Mouse (Mus musculus) limb, embryonic 10.5 days (tissue): ENCODE measurements around the gene Scand1. TPM values are rescaled to one million over a fixed set of nuclear protein-coding genes. Genes with fewer than 3 reads are reported as not detected.

Source experiments
- DNase-seq: peaks from one replicate; pipeline ENCODE4 v3.0.0-alpha.2; 2017; ENCODE audit warnings: low spot score
- H3K27ac ChIP-seq: fragments of 300-500 bp; sonication (generic); 2 replicates; pipeline ENCODE4 v1.5.1; 2016; ENCODE audit warnings: mild to moderate bottlenecking
- H3K27me3 ChIP-seq: fragments of 300-500 bp; sonication (generic); 2 replicates; pipeline ENCODE4 v1.6.1; 2016; ENCODE audit warnings: low read depth, mild to moderate bottlenecking; ENCODE audit not compliant: poor library complexity, severe bottlenecking
- H3K36me3 ChIP-seq: fragments of 300-500 bp; sonication (generic); 2 replicates; pipeline ENCODE4 v1.6.1; 2016; ENCODE audit warnings: mild to moderate bottlenecking, moderate library complexity
- H3K4me1 ChIP-seq: fragments of 300-500 bp; sonication (generic); 2 replicates; pipeline ENCODE4 v1.6.1; 2016
- H3K4me3 ChIP-seq: fragments of 300-500 bp; sonication (generic); 2 replicates; pipeline ENCODE4 v1.5.1; 2016; ENCODE audit warnings: mild to moderate bottlenecking, moderate library complexity
- H3K9me3 ChIP-seq: fragments of 300-500 bp; sonication (generic); replicated peaks from 2 replicates; pipeline ENCODE4 v1.6.1; 2016; ENCODE audit warnings: mild to moderate bottlenecking
- WGBS: fragments of 180-500 bp; shearing (Covaris S2); methylation state at CpG from one replicate; pipeline ENCODE4 v1.1.7; 2016; 5-methylcytosine and 5-hydroxymethylcytosine counted together
- polyA plus RNA-seq: library from polyadenylated mRNA; unstranded; fragments of >200 nt; fragmentation: Nextera tagmentation; extraction: Ambion mirVana; gene quantifications from 2 replicates; pipeline ENCODE4 v1.2.1, GENCODE M21; 2016

The Scand1 gene
- polyA plus RNA-seq, 1 experiment from 2014 or later, result 61.0 TPM

- no peak for DNase-seq
These were observed 11.6 kb upstream of the Scand1 start for GRCm38 (mm10) chr2:156324116-156324588.

GRCm38 (mm10) chr2:156321538-156321937, 9.0 kb upstream of the Scand1 start:
- 86% methylated on average over 6 of the region's 6 CpGs for WGBS
- no peaks in the 10 kb centered on the region for H3K27me3 ChIP-seq
- H3K4me1 ChIP-seq, result peaks cover 8% of the 10 kb centered on the region; the same call in 1 of the 2 replicates
- no peaks in the 10 kb centered on the region for H3K9me3 ChIP-seq
- H3K4me3 ChIP-seq, result no peak overlapping the region
- no peak for DNase-seq
- 0 out of 2 replicates have a peak, but pooled peaks cover 5% of the 10 kb centered on the region for H3K36me3 ChIP-seq
- no peak overlapping the region for H3K27ac ChIP-seq

More at GRCm38 (mm10) chr2:156324116-156324588, 11.6 kb upstream of the Scand1 start:
- Histone ChIP-seq H3K4me1 (peaks cover 8% of the 10 kb centered on the region; the same call in 1 of the 2 replicates), H3K27ac (no peak overlapping the region), H3K27me3 (no peaks in the 10 kb centered on the region), H3K4me3 (no peak overlapping the region), H3K36me3 (0 out of 2 replicates have a peak, but pooled peaks cover 5% of the 10 kb centered on the region), H3K9me3 (no peaks in the 10 kb centered on the region)
- 69% methylated on average over 6 of the region's 6 CpGs for WGBS

GRCm38 (mm10) chr2:156318491-156318890, 6.0 kb upstream of the Scand1 start:
- no peaks in the 10 kb centered on the region for H3K27me3 ChIP-seq
- DNase-seq, result no peak
- peaks cover 12% of the 10 kb centered on the region for H3K36me3 ChIP-seq
- H3K9me3 ChIP-seq, result no peaks in the 10 kb centered on the region
- no peaks in the 10 kb centered on the region for H3K4me1 ChIP-seq
- H3K27ac ChIP-seq, result no peak overlapping the region
- no peak overlapping the region for H3K4me3 ChIP-seq

GRCm38 (mm10) chr2:156314811-156315210, 2.3 kb upstream of the Scand1 start:
- H3K27me3 ChIP-seq, result no peaks in the 10 kb centered on the region
- no peak for DNase-seq
- H3K36me3 ChIP-seq, result peaks cover 17% of the 10 kb centered on the region
- H3K4me1 ChIP-seq, result peaks cover 20% of the 10 kb centered on the region
- no peak overlapping the region for H3K27ac ChIP-seq
- H3K4me3 ChIP-seq, result no peak overlapping the region
- H3K9me3 ChIP-seq, result no peaks in the 10 kb centered on the region
- WGBS, result 94% methylated on average over 6 of the region's 6 CpGs

GRCm38 (mm10) chr2:156313153-156313552, 649 bp upstream of the Scand1 start:
- WGBS, result 59% methylated on average over 3 of the region's 3 CpGs
- H3K27ac ChIP-seq, result peak overlapping the region; percentile 99; the same call in 1 of the 2 replicates

GRCm38 (mm10) chr2:156311841-156312291, 638 bp downstream of the Scand1 start:
- peak; percentile 80 for DNase-seq
- WGBS, result under 1% methylated on average over 53 of the region's 53 CpGs
- peaks cover 20% of the 10 kb centered on the region for H3K4me1 ChIP-seq
- H3K4me3 ChIP-seq, result peak overlapping the region; percentile 92
- peak overlapping the region; percentile 99 for H3K27ac ChIP-seq
- H3K36me3 ChIP-seq, result peaks cover 34% of the 10 kb centered on the region
- H3K27me3 ChIP-seq, result no peaks in the 10 kb centered on the region
- no peaks in the 10 kb centered on the region for H3K9me3 ChIP-seq

More at GRCm38 (mm10) chr2:156313153-156313552, 649 bp upstream of the Scand1 start:
- Histone ChIP-seq H3K9me3 (no peaks in the 10 kb centered on the region), H3K36me3 (peaks cover 22% of the 10 kb centered on the region), H3K27me3 (no peaks in the 10 kb centered on the region), H3K4me3 (peak overlapping the region; percentile 92), H3K4me1 (peaks cover 20% of the 10 kb centered on the region)
- DNase-seq, result no peak

- Histone ChIP-seq H3K4me1 (peaks cover 20% of the 10 kb centered on the region), H3K4me3 (peak overlapping the region; percentile 92), H3K27me3 (no peaks in the 10 kb centered on the region), H3K36me3 (peaks cover 38% of the 10 kb centered on the region), H3K27ac (peak overlapping the region; percentile 99), H3K9me3 (no peaks in the 10 kb centered on the region)
- DNase-seq, result no peak
- 27% methylated on average over 8 of the region's 8 CpGs for WGBS
These were observed 1.1 kb downstream of the Scand1 start for GRCm38 (mm10) chr2:156311441-156311840.

GRCm38 (mm10) chr2:156310945-156311344, 1.6 kb downstream of the Scand1 start:
- H3K4me3 ChIP-seq, result peak overlapping the region; percentile 92
- no peak for DNase-seq
- 91% methylated on average over 5 of the region's 5 CpGs for WGBS
- H3K4me1 ChIP-seq, result peaks cover 20% of the 10 kb centered on the region
- no peaks in the 10 kb centered on the region for H3K27me3 ChIP-seq
- no peaks in the 10 kb centered on the region for H3K9me3 ChIP-seq
- H3K36me3 ChIP-seq, result peaks cover 43% of the 10 kb centered on the region
- H3K27ac ChIP-seq, result no peak overlapping the region

- Histone ChIP-seq H3K4me3 (no peak overlapping the region), H3K36me3 (peaks cover 48% of the 10 kb centered on the region), H3K9me3 (no peaks in the 10 kb centered on the region), H3K27me3 (no peaks in the 10 kb centered on the region), H3K27ac (no peak overlapping the region), H3K4me1 (peaks cover 20% of the 10 kb centered on the region)
- 95% methylated on average over 5 of the region's 5 CpGs for WGBS
- DNase-seq, result no peak
These were observed 2.0 kb downstream of the Scand1 start for GRCm38 (mm10) chr2:156310455-156310854.

- Histone ChIP-seq H3K4me1 (peaks cover 20% of the 10 kb centered on the region), H3K36me3 (peaks cover 53% of the 10 kb centered on the region), H3K9me3 (no peaks in the 10 kb centered on the region), H3K27ac (no peak overlapping the region), H3K27me3 (no peaks in the 10 kb centered on the region), H3K4me3 (no peak overlapping the region)
- DNase-seq, result no peak
- 95% methylated on average over 5 of the region's 5 CpGs for WGBS
These were observed 2.6 kb downstream of the Scand1 start for GRCm38 (mm10) chr2:156309948-156310347.

GRCm38 (mm10) chr2:156307261-156307660, 5.2 kb downstream of the Scand1 start:
- Histone ChIP-seq H3K27me3 (no peaks in the 10 kb centered on the region), H3K27ac (no peak overlapping the region), H3K4me3 (no peak overlapping the region), H3K36me3 (peaks cover 73% of the 10 kb centered on the region), H3K9me3 (no peaks in the 10 kb centered on the region), H3K4me1 (peaks cover 10% of the 10 kb centered on the region)
- WGBS, result 68% methylated on average over 5 of the region's 5 CpGs
- DNase-seq, result no peak

- Histone ChIP-seq H3K4me1 (no peaks in the 10 kb centered on the region), H3K4me3 (no peak overlapping the region), H3K9me3 (no peaks in the 10 kb centered on the region), H3K27me3 (no peaks in the 10 kb centered on the region), H3K36me3 (peaks cover 84% of the 10 kb centered on the region), H3K27ac (no peak overlapping the region)
- DNase-seq, result no peak
- WGBS, result 84% methylated on average over 2 of the region's 2 CpGs
These were observed 6.7 kb downstream of the Scand1 start for GRCm38 (mm10) chr2:156305818-156306217.

GRCm38 (mm10) chr2:156304351-156304750, 8.2 kb downstream of the Scand1 start:
- WGBS, result 90% methylated on average over 4 of the region's 4 CpGs
- no peak for DNase-seq
- Histone ChIP-seq H3K27ac (no peak overlapping the region), H3K4me1 (no peaks in the 10 kb centered on the region), H3K4me3 (no peak overlapping the region), H3K9me3 (no peaks in the 10 kb centered on the region), H3K36me3 (peaks cover 88% of the 10 kb centered on the region), H3K27me3 (no peaks in the 10 kb centered on the region)

GRCm38 (mm10) chr2:156302063-156302462, 10.4 kb downstream of the Scand1 start:
- H3K27ac ChIP-seq, result no peak overlapping the region
- 88% methylated on average over 4 of the region's 4 CpGs for WGBS
- peaks cover 94% of the 10 kb centered on the region for H3K36me3 ChIP-seq
- no peaks in the 10 kb centered on the region for H3K27me3 ChIP-seq
- H3K9me3 ChIP-seq, result no peaks in the 10 kb centered on the region
- H3K4me1 ChIP-seq, result no peaks in the 10 kb centered on the region
- DNase-seq, result no peak
- no peak overlapping the region for H3K4me3 ChIP-seq
